16 mouse cellular contexts compared by ENCODE assay signal in the genomic region with DNA sequence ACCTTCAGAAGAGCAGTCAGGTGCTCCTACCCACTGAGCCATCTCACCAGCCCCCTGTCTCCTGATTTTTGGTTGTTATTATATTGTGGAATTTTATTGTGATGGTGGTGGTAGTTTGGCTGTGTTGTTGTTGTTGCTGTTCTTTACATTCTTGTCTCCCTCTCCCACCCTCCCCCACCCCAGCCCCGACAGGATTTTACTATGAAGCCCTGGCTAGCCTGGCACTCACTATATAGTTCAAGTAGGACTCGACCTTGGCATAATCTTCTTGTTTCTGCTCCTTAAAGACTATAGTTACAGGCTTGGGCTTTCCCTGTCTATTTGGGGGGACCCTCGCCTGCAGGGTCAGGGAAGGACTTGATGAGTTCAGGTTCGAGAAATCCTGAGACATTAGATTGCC. TPM values are rescaled to one million over a fixed set of nuclear protein-coding genes. Genes with fewer than 3 reads are reported as not detected.
DNase-seq lines count a peak whose midpoint lies in the region; ATAC-seq and TF ChIP-seq lines count a peak whose summit lies in the region.
"Had no signal": no experiment of that assay in that cellular context is flagged by ENCODE, and none has a peak within 500 bp of the region (broad histone marks: within the 10 kb centered on the region; RNA-seq: fewer than 3 reads in every experiment).

No protein-coding gene starts in this region.

- H3K4me1 ChIP-seq in kidney, postnatal 0 days (replicated peaks; ENCODE audit: insufficient read depth, low read length) = peaks cover 5% of the 10 kb centered on the region; the same call in 1 of the 2 replicates
- H3K4me1 ChIP-seq in bone marrow, adult 2 months (ENCODE audit: control insufficient read depth, insufficient read depth, low read length) = peaks cover 5% of the 10 kb centered on the region; the same call in 1 of the 2 replicates
- H3K4me1 ChIP-seq in midbrain, embryonic 15.5 days = peaks cover 7% of the 10 kb centered on the region

- no peaks in the 10 kb centered on the region for H3K36me3 ChIP-seq in kidney, postnatal 0 days (ENCODE audit: insufficient read depth, low read length)
- peaks cover 30% of the 10 kb centered on the region for H3K36me3 ChIP-seq in macrophage (ENCODE audit: inconsistent target)
- H3K36me3 ChIP-seq in midbrain, embryonic 15.5 days (replicated peaks) = no peaks in the 10 kb centered on the region
- H3K36me3 ChIP-seq: neural tube, embryonic 15.5 days had no signal

- peaks cover 60% of the 10 kb centered on the region for H3K79me2 ChIP-seq in macrophage (ENCODE audit: inconsistent target)

- no peak for TF ChIP-seq CTCF in kidney, postnatal 0 days (IDR thresholded peaks at IDR 0.05; ENCODE audit: low read depth)
- no peak for TF ChIP-seq CTCF in bone marrow, adult 2 months (IDR thresholded peaks at IDR 0.05; ENCODE audit: control insufficient read depth, insufficient read depth, low read length)

- ATAC-seq in CD4-positive, CD25-positive, alpha-beta regulatory T cell, adult 4 months = no peak
- no peak for ATAC-seq in kidney, postnatal 0 days (replicated peaks; ENCODE audit: low FRiP score, low read depth)
- no peak for ATAC-seq in midbrain, embryonic 15.5 days (replicated peaks)
- ATAC-seq: intestine, postnatal 0 days had no signal

- WGBS in kidney, postnatal 0 days = 71% methylated on average over 4 of the region's 4 CpGs
- WGBS in bone marrow, adult 2 months = 10% methylated on average over 4 of the region's 4 CpGs
- WGBS in macrophage (ENCODE audit: missing documents) = 32% methylated on average over 4 of the region's 4 CpGs
- 80% methylated on average over 4 of the region's 4 CpGs for WGBS in midbrain, embryonic 15.5 days

- no peak overlapping the region for H3K4me3 ChIP-seq in kidney, postnatal 0 days (replicated peaks; ENCODE audit: low read depth, low read length)
- H3K4me3 ChIP-seq in bone marrow, adult 2 months (replicated peaks; ENCODE audit: control insufficient read depth, low read depth, low read length) = peak overlapping the region; percentile 50
- peak overlapping the region; percentile 96; the same call in 1 of the 2 replicates for H3K4me3 ChIP-seq in macrophage (ENCODE audit: inconsistent target)
- H3K4me3 ChIP-seq in midbrain, embryonic 15.5 days = no peak overlapping the region
- H3K4me3 ChIP-seq: limb, embryonic 15.5 days; megakaryocyte, embryonic 14.5 days; neural tube, embryonic 15.5 days had no signal

- peak overlapping the region; percentile 36 for H3K4me2 ChIP-seq in kidney, postnatal 0 days (ENCODE audit: low read length)
- H3K4me2 ChIP-seq in midbrain, embryonic 15.5 days = no peak overlapping the region
- H3K4me2 ChIP-seq: limb, embryonic 15.5 days; neural tube, embryonic 15.5 days had no signal

- no peaks in the 10 kb centered on the region for H3K9me3 ChIP-seq in kidney, postnatal 0 days (replicated peaks; ENCODE audit: low read length)
- H3K9me3 ChIP-seq in midbrain, embryonic 15.5 days = no peaks in the 10 kb centered on the region
- H3K9me3 ChIP-seq: limb, embryonic 15.5 days; megakaryocyte, embryonic 14.5 days; neural tube, embryonic 15.5 days had no signal

- no peaks in the 10 kb centered on the region for H3K27me3 ChIP-seq in kidney, postnatal 0 days (ENCODE audit: insufficient read depth, low read length)
- peaks cover 13% of the 10 kb centered on the region for H3K27me3 ChIP-seq in midbrain, embryonic 15.5 days (replicated peaks)
- H3K27me3 ChIP-seq: megakaryocyte, embryonic 14.5 days; neural tube, embryonic 15.5 days had no signal

- DNase-seq in CD4-positive, CD25-positive, alpha-beta regulatory T cell, adult 2 months (ENCODE audit: low read depth, low spot score) = peak; percentile 28
- DNase-seq in kidney, postnatal 0 days (ENCODE audit: low spot score) = no peak
- DNase-seq in kidney, postnatal 25 days = no peak
- DNase-seq in cerebellum, adult 11-12 months = no peak
- DNase-seq: adrenal gland, postnatal 36 days; cerebellum, adult 18-20 months; heart, adult 11 months; right cerebral cortex, adult 18-20 months had no signal

- peak overlapping the region; percentile 71 for H3K27ac ChIP-seq in kidney, postnatal 0 days
- H3K27ac ChIP-seq in bone marrow, adult 2 months (ENCODE audit: control insufficient read depth, insufficient read depth, low read depth, low read length, poor library complexity) = peak overlapping the region; percentile 95
- H3K27ac ChIP-seq in macrophage = peak overlapping the region; percentile 86
- no peak overlapping the region for H3K27ac ChIP-seq in midbrain, embryonic 15.5 days
- H3K27ac ChIP-seq: neural tube, embryonic 15.5 days had no signal

- H3K9ac ChIP-seq in kidney, postnatal 0 days (ENCODE audit: low read depth, low read length) = no peak overlapping the region
- H3K9ac ChIP-seq in midbrain, embryonic 15.5 days = no peak overlapping the region
- H3K9ac ChIP-seq: limb, embryonic 15.5 days; neural tube, embryonic 15.5 days had no signal

- no peak for TF ChIP-seq POLR2A in bone marrow, adult 2 months (IDR thresholded peaks at IDR 0.05; ENCODE audit: borderline replicate concordance, control insufficient read depth, low read depth, low read length)

RNA-seq across cellular contexts. Expression of a gene that starts 2.9 kb away (rescaled TPM):
- polyA plus RNA-seq in CD4-positive, CD25-positive, alpha-beta regulatory T cell, adult 4 months (2017; shearing (Covaris generic)) = 100 to 1,000 TPM; 560 to 705 TPM
- polyA plus RNA-seq in kidney, postnatal 0 days (2015; fragmentation: Nextera tagmentation; extraction: Ambion mirVana) = 26.1 and 26.4 TPM in 2 replicates
- polyA plus RNA-seq in bone marrow, adult 2 months (2011; ENCODE audit: insufficient read depth, insufficient read length, low replicate concordance, missing spikeins) = 104 and 140 TPM in 2 replicates
- 100 to 1,000 TPM in 24 of 26 experiments, 10 to 100 TPM in 2; 96.9 to 911 (median 311) TPM for total RNA-seq in macrophage (2018; cell fraction: chromatin; rRNA removed)
- total RNA-seq in macrophage (2018; cell fraction: cytosol; rRNA removed) = 100 to 1,000 TPM in 13 of 26 experiments, 10 to 100 TPM in 13; 28.8 to 219 (median 97.8) TPM
- total RNA-seq in macrophage (2018; cell fraction: nucleus; rRNA removed) = 100 to 1,000 TPM in 25 of 26 experiments, 10 to 100 TPM in 1; 82.7 to 710 (median 344) TPM
- polyA plus RNA-seq in macrophage (2018) = 22.8 to 91.0 TPM (median 42.5 TPM) in 3 replicates
- 3.5 and 4.0 TPM in 2 replicates for polyA plus RNA-seq in midbrain, embryonic 15.5 days (2015; fragmentation: Nextera tagmentation; extraction: Ambion mirVana)

RNA-seq across cellular contexts. Expression of a gene that starts 59.9 kb away (rescaled TPM):
- 10 to 100 TPM in 1 of 2 experiments, 1 to 10 TPM in 1; 9.2 to 14.5 TPM for polyA plus RNA-seq in CD4-positive, CD25-positive, alpha-beta regulatory T cell, adult 4 months (2017; shearing (Covaris generic))
- 39.0 and 46.6 TPM in 2 replicates for polyA plus RNA-seq in kidney, postnatal 0 days (2015; fragmentation: Nextera tagmentation; extraction: Ambion mirVana)
- 24.2 and 29.0 TPM in 2 replicates for polyA plus RNA-seq in bone marrow, adult 2 months (2011; ENCODE audit: insufficient read depth, insufficient read length, low replicate concordance, missing spikeins)
- total RNA-seq in macrophage (2018; cell fraction: chromatin; rRNA removed) = 10 to 100 TPM in 7 of 26 experiments, 1 to 10 TPM in 13, under 1 TPM in 6; 0.48 to 19.1 (median 5.0) TPM
- total RNA-seq in macrophage (2018; cell fraction: cytosol; rRNA removed) = 1 to 10 TPM; 2.6 to 9.3 (median 6.0) TPM
- 10 to 100 TPM in 6 of 26 experiments, 1 to 10 TPM in 20; 1.6 to 20.8 (median 4.8) TPM for total RNA-seq in macrophage (2018; cell fraction: nucleus; rRNA removed)
- 5.7 to 7.7 TPM (median 6.8 TPM) in 3 replicates for polyA plus RNA-seq in macrophage (2018)
- polyA plus RNA-seq in midbrain, embryonic 15.5 days (2015; fragmentation: Nextera tagmentation; extraction: Ambion mirVana) = 70.6 and 75.7 TPM in 2 replicates

Comparison
In these comparisons a context has a peak if more than half of its experiments do, and no peak if none do; other contexts are left out.
1. H3K4me3 ChIP-seq: peak in bone marrow, adult 2 months (single experiment) and macrophage (single experiment); none in kidney, postnatal 0 days (single experiment) and midbrain, embryonic 15.5 days (single experiment).